Mouse (Mus musculus) hindbrain, postnatal 0 days (tissue): Measurements from ENCODE around the gene Gm14548. TPM values are rescaled to one million over a fixed set of nuclear protein-coding genes. Genes with fewer than 3 reads are reported as not detected.

Experiments used
- polyA plus RNA-seq: library from polyadenylated mRNA; unstranded; fragments of >200 nt; fragmentation: Nextera tagmentation; extraction: Ambion mirVana; gene quantifications from 2 replicates; pipeline ENCODE4 v1.2.1, GENCODE M21; 2015
- total RNA-seq: library from RNA; depleted of rRNA; stranded (reverse); fragments of >200 nt; gene quantifications from 2 replicates; pipeline ENCODE4 v1.2.3, GENCODE M21; 2014; rRNA removed

The Gm14548 gene
- total and polyA plus RNA-seq, 2 experiments from 2014 or later, result not detected

Other genes with a start within 250 kb of the Gm14548 start
- 2.2 and 3.6 TPM in 2 replicates for gene Leng1, start 232.3 kb downstream of the Gm14548 start, total RNA-seq
- 10.9 and 13.2 TPM in 2 replicates for gene Leng1, start 232.3 kb downstream of the Gm14548 start, polyA plus RNA-seq
- gene Tmc4, start 220.6 kb downstream of the Gm14548 start, total RNA-seq, result 3.5 and 4.2 TPM in 2 replicates
- gene Tmc4, start 220.6 kb downstream of the Gm14548 start, polyA plus RNA-seq, result 3.5 and 4.4 TPM in 2 replicates
- 408 and 417 TPM in 2 replicates for gene Tsen34, start 205.3 kb downstream of the Gm14548 start, total RNA-seq
- 254 and 255 TPM in 2 replicates for gene Tsen34, start 205.3 kb downstream of the Gm14548 start, polyA plus RNA-seq
- 212 and 229 TPM in 2 replicates for gene Mboat7, start 204.6 kb downstream of the Gm14548 start, total RNA-seq
- gene Mboat7, start 204.6 kb downstream of the Gm14548 start, polyA plus RNA-seq, result 117 and 119 TPM in 2 replicates
- 545 and 569 TPM in 2 replicates for gene Rps9, start 194.1 kb downstream of the Gm14548 start, total RNA-seq
- 743 and 752 TPM in 2 replicates for gene Rps9, start 194.1 kb downstream of the Gm14548 start, polyA plus RNA-seq
- gene Pirb, start 177.7 kb downstream of the Gm14548 start, total RNA-seq, result 0.37 TPM in 1 of 2 replicates, not detected in the other
- 0.39 and 0.47 TPM in 2 replicates for gene Pirb, start 177.7 kb downstream of the Gm14548 start, polyA plus RNA-seq
- gene Gm15448, start 72.4 kb downstream of the Gm14548 start, total RNA-seq, result not detected in 2 replicates
- gene Gm15448, start 72.4 kb downstream of the Gm14548 start, polyA plus RNA-seq, result not detected in 2 replicates
- not detected in 2 replicates for gene Pira2, start 53.1 kb downstream of the Gm14548 start, total RNA-seq
- gene Pira2, start 53.1 kb downstream of the Gm14548 start, polyA plus RNA-seq, result not detected in 2 replicates
- not detected in 2 replicates for gene Lilra6, start 17.4 kb upstream of the Gm14548 start, total RNA-seq
- gene Lilra6, start 17.4 kb upstream of the Gm14548 start, polyA plus RNA-seq, result not detected in 2 replicates
- 6.2 and 8.6 TPM in 2 replicates for gene Lair1, start 165.1 kb upstream of the Gm14548 start, total RNA-seq
- 3.4 and 4.0 TPM in 2 replicates for gene Lair1, start 165.1 kb upstream of the Gm14548 start, polyA plus RNA-seq
- 819 and 1,009 TPM in 2 replicates for gene Ttyh1, start 221.3 kb upstream of the Gm14548 start, total RNA-seq
- 249 and 272 TPM in 2 replicates for gene Ttyh1, start 221.3 kb upstream of the Gm14548 start, polyA plus RNA-seq
- gene Leng8, start 238.9 kb upstream of the Gm14548 start, total RNA-seq, result 183 and 264 TPM in 2 replicates
- 49.1 and 50.8 TPM in 2 replicates for gene Leng8, start 238.9 kb upstream of the Gm14548 start, polyA plus RNA-seq